1 mouse cellular context compared by ENCODE assay signal in genomic region chr16:35379344-35379743, GRCm38 (mm10).
TF ChIP-seq lines count a peak whose summit lies in the region.

No protein-coding gene starts in this region.

TF ChIP-seq in CH12.LX, 34 proteins besides CTCF, POLR2A, EP300 and RAD21 (continued from another document):
- peak; percentile 14; the same call in 1 of the 2 replicates for TF ChIP-seq BHLHE40 (IDR thresholded peaks at IDR 0.05; ENCODE audit: low read depth, low read length)
- peak; percentile 45; the same call in 1 of the 2 replicates for TF ChIP-seq SIN3A (IDR thresholded peaks at IDR 0.05; ENCODE audit: low read length)
- TF ChIP-seq NRF1 (IDR thresholded peaks at IDR 0.05; ENCODE audit: low read depth, low read length) = no peak
- 0 out of 2 replicates have a peak, but pooled peaks have one; percentile 20 for TF ChIP-seq TBP (conservative IDR thresholded peaks at IDR 0.05; ENCODE audit: low read depth, low read length)
